Mouse (Mus musculus): ENCODE results near the gene Nav1. TPM values are rescaled to one million over a fixed set of nuclear protein-coding genes. Genes with fewer than 3 reads are reported as not detected.

Nav1 gene
- total RNA-seq, 1 experiment from 2014 or later = 7.2 TPM

DNA sequence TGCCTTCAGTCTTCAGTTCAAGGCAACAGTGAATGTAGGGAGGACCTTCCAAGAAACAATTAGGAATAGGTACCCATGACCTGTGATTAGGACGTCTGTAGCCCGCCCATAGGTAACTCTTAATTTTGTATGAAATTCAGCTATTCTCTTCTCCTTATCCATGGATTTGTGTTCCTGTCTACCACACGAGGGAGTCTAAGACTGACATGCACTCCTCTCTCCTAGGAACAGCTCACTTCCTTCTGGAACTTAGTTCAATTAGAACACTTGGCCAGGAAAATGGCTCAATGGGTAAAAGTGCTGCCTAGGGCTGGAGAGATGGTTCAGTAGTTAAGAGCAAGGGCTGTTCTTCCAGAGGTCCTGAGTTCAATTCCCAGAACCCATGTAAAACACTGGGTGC lies 126.3 kb downstream of the Nav1 start:
- no peak for ATAC-seq (replicated peaks; ENCODE audit: insufficient number of reproducible peaks, low FRiP score, low TSS enrichment, poor library complexity, severe bottlenecking)

GRCm38 (mm10) chr1:135475571-135475895 lies 131.6 kb downstream of the Nav1 start:
- ATAC-seq (replicated peaks; ENCODE audit: insufficient number of reproducible peaks, low FRiP score, low TSS enrichment, poor library complexity, severe bottlenecking) = no peak

GRCm38 (mm10) chr1:135474861-135475570 lies 132.1 kb downstream of the Nav1 start:
- ATAC-seq (replicated peaks; ENCODE audit: insufficient number of reproducible peaks, low FRiP score, low TSS enrichment, poor library complexity, severe bottlenecking) = no peak

DNA sequence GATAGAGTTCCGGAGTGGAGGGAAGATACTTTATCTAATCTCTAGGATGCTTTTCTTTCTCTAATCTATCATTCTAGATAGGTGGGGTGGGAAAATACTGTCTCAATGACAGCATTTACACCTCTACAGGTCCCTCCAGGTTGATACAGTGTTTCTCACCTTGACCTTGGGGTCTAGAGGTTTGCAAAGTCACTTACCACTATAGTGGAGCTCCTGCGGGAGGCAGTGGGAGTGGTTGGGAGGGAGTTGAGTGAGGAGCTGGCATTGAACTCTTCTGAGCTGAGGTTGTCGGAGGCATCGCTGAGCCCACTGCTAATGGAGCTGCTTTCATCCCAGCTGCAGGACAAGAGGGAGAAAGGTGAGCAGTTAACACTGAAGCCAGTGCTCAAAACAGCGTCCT lies 134.6 kb downstream of the Nav1 start:
- ATAC-seq (replicated peaks; ENCODE audit: insufficient number of reproducible peaks, low FRiP score, low TSS enrichment, poor library complexity, severe bottlenecking) = no peak

- no peak for ATAC-seq (replicated peaks; ENCODE audit: insufficient number of reproducible peaks, low FRiP score, low TSS enrichment, poor library complexity, severe bottlenecking)
These were observed 135.4 kb downstream of the Nav1 start for GRCm38 (mm10) chr1:135471742-135472141.

- ATAC-seq (replicated peaks; ENCODE audit: insufficient number of reproducible peaks, low FRiP score, low TSS enrichment, poor library complexity, severe bottlenecking) = no peak
These were observed 136.5 kb downstream of the Nav1 start for GRCm38 (mm10) chr1:135470546-135470945.

DNA sequence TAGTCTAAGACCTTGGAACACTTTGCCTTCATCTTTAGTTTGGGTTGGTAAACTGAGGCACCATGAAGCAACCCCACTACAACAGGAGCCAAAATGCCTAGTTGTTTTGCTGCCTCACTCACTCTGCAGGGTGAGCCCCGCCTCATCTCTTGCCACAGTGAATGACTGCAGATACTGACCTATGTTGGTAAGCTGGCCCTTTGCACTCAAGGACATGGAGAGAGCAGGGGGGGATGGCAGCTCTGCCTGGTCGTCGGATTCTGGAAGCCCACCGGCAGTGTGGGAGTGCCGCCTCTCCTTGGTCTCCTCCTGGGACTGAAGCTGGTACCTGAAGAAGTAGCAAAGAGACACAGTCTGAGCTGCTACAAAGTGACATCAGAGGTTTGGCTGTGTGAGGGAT lies 139.6 kb downstream of the Nav1 start:
- ATAC-seq (replicated peaks; ENCODE audit: insufficient number of reproducible peaks, low FRiP score, low TSS enrichment, poor library complexity, severe bottlenecking) = no peak

DNA sequence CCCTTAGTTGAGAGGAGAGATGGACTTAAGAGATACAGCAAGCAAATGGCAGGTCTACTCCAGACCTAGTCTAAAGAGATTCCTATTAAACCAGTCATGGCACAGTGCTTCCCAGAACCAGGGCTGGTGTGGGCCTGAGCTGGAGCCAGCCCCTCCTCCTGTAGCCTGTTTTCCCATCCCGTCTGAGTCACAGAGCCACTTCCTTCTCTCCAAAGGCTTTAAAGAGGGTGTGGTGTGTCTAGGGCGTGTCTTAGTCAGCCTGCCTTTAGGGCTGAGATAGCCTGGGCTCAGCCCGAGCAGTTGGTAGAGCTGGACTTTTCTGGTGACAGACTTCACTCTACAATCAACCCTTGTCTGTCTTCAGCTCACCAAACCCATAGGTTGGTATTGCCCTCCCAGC lies 140.2 kb downstream of the Nav1 start:
- ATAC-seq (replicated peaks; ENCODE audit: insufficient number of reproducible peaks, low FRiP score, low TSS enrichment, poor library complexity, severe bottlenecking) = 0 out of 2 replicates have a peak, but pooled peaks have one; percentile 36

DNA sequence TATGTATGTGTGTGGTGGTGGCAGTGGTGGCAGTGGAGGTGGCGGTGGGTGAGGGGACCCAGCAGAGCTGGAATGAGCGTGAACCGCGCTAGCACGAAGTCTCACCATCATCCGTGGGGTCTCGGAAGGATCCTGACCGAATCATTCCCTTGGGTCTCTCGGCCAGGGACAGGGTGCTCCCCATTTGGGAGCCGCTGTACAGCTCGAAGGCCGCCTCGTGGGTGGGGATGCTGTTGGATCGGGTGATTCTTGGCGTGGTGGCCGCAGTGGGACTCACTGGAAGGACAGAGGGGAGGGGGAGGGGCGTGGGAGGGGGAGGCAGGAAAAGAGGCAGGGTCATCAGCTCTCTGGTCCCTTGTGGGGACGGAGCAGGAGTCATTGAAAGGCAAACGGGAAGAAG lies 141.4 kb downstream of the Nav1 start:
- no peak for ATAC-seq (replicated peaks; ENCODE audit: insufficient number of reproducible peaks, low FRiP score, low TSS enrichment, poor library complexity, severe bottlenecking)

GRCm38 (mm10) chr1:135462736-135463135 lies 144.4 kb downstream of the Nav1 start:
- ATAC-seq (replicated peaks; ENCODE audit: insufficient number of reproducible peaks, low FRiP score, low TSS enrichment, poor library complexity, severe bottlenecking) = no peak

DNA sequence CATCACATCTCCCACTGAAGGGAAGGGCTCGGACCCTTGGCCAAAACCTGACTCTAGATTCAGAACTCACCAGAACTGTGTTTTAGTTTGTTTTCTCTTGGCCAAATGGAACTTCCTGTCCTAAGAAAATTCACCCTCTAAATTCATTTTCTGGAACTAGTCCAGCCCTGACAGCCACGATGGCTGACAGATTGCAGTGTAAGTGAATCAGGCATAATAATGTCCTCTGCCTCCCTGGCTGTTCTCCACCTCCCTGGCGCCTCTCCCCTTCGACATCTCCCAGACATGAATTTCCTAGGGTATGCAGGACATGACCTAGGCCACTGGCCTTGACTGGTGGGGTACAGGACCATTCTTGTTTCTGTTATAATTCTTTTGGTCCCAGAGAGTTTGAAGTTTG lies 144.8 kb downstream of the Nav1 start:
- no peak for ATAC-seq (replicated peaks; ENCODE audit: insufficient number of reproducible peaks, low FRiP score, low TSS enrichment, poor library complexity, severe bottlenecking)

DNA sequence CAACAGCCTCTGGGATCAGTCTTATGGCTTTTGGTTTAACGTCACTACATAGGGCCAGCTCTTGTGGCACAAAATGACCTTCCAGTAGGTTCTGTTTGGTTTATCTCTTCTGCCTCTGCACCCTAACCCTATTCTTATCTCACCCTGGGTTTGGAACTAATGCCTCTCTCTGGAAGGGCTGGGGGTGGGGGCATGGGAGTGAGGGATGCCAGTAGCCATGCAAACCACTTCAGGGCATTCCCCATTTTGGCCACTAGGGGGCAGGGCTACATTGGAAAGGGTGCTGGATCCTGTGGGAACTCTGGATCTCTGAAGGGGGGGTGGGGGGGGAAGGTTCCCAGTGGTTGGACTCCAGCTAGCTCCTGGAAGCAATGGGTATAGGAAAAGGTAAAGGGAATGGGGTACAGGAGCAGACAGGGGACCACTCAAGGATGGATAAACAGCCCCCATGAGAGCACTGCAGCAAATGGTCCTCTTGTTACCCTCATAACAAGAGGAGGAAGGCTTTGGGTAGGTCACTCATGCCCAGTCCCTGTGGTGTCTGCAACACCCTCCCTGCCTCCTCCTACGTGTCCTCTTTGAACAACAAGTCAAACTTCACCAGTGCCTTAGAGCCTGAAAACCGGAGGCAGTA lies 145.9 kb downstream of the Nav1 start:
- no peak for ATAC-seq (replicated peaks; ENCODE audit: insufficient number of reproducible peaks, low FRiP score, low TSS enrichment, poor library complexity, severe bottlenecking)

DNA sequence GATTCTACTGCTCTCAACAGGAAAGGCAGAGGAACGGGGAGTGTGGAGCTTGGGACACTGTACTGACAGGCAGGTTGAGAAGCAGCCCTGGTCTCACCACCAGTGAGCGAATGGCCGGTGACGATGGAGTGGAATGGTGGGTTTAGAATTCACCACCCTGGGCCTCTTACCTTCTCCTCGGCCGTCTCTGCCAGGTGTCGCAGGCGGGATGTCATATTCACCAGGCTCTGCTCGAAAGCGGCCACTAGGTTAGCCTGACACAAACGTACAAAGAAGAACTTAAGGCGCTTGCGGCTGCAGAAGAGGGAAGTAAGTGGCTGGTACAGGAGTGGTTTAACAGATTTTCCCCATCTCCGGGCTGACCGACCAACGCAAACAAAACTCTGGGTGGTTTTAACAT lies 146.6 kb downstream of the Nav1 start:
- no peak for ATAC-seq (replicated peaks; ENCODE audit: insufficient number of reproducible peaks, low FRiP score, low TSS enrichment, poor library complexity, severe bottlenecking)

DNA sequence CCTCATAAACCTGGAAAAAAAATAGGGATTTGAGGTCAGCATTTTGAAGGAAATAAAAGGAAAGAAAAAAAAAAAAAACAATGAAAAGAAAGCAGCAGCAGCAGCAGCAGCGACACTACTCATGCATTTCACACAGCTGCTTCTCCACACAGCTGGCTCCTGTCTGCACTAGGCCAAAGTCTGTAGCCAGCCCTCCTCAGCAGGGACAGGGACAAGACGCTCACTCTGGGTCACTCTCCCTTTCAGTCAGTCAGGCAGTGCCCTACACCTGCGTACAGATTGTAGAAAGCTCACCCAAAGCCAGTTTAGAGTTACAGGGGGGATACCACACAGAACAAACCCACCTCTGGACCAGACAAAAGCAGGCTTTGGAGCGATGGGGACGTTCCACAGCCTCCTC lies 149.2 kb downstream of the Nav1 start:
- ATAC-seq (replicated peaks; ENCODE audit: insufficient number of reproducible peaks, low FRiP score, low TSS enrichment, poor library complexity, severe bottlenecking) = no peak

- no peak for ATAC-seq (replicated peaks; ENCODE audit: insufficient number of reproducible peaks, low FRiP score, low TSS enrichment, poor library complexity, severe bottlenecking)
These were observed 154.8 kb downstream of the Nav1 start for GRCm38 (mm10) chr1:135452259-135452658.

- no peak for ATAC-seq (replicated peaks; ENCODE audit: insufficient number of reproducible peaks, low FRiP score, low TSS enrichment, poor library complexity, severe bottlenecking)
These were observed 155.7 kb downstream of the Nav1 start for GRCm38 (mm10) chr1:135451419-135451818.

- 0 out of 2 replicates have a peak, but pooled peaks have one; percentile 22 for ATAC-seq (replicated peaks; ENCODE audit: insufficient number of reproducible peaks, low FRiP score, low TSS enrichment, poor library complexity, severe bottlenecking)
These were observed 157.2 kb downstream of the Nav1 start for GRCm38 (mm10) chr1:135449876-135450275.

DNA sequence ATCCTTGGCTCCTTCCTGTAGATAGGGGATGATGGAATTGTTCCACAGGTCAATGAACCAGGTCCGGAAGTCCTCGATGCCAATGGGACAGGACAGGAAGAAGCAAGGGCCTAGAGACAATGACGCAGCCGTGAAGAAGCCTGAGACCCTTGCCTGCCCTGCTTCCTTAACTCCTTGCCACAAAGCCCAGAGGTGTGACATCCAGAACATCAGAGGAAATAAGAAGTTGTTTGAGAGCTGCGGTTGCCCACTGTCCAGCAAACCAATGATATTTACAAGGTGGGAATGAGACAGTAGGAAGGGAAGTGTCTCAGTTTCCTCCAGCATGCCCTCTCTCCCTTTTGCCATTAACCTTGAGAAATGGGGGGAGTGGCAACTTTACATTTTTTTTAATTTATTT lies 158.2 kb downstream of the Nav1 start:
- no peak for ATAC-seq (replicated peaks; ENCODE audit: insufficient number of reproducible peaks, low FRiP score, low TSS enrichment, poor library complexity, severe bottlenecking)

DNA sequence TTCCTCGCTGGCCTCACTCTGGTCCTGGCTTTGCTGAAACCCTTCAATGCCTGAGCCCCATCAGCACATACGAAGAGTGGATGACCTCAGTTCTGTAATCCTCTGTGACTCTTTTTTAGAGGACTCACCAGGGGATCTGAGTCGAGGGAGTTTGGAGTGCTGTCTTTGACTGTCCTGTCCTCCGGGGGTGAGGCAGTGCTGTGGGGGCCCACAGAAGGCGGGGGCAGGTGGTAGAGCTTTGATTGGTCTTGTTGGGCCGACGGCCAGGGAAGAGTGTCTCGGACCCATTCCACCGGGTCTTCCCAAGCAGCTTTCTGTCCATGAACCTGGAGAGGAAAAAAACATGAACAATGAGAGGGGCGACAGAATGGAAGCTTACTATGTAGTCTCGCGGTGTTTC lies 163.6 kb downstream of the Nav1 start:
- ATAC-seq (replicated peaks; ENCODE audit: insufficient number of reproducible peaks, low FRiP score, low TSS enrichment, poor library complexity, severe bottlenecking) = no peak

- ATAC-seq (replicated peaks; ENCODE audit: insufficient number of reproducible peaks, low FRiP score, low TSS enrichment, poor library complexity, severe bottlenecking) = no peak
These were observed 165.2 kb downstream of the Nav1 start for GRCm38 (mm10) chr1:135441861-135442260.

GRCm38 (mm10) chr1:135440986-135441385 lies 166.1 kb downstream of the Nav1 start:
- ATAC-seq (replicated peaks; ENCODE audit: insufficient number of reproducible peaks, low FRiP score, low TSS enrichment, poor library complexity, severe bottlenecking) = no peak

All from monocyte, adult 5-6 weeks (primary cell).